Mouse (Mus musculus): Measurements from ENCODE around the gene St7. TPM values are rescaled to one million over a fixed set of nuclear protein-coding genes. Genes with fewer than 3 reads are reported as not detected.

Gene St7
- polyA plus RNA-seq, 1 experiment, result 14.7 TPM

DNA sequence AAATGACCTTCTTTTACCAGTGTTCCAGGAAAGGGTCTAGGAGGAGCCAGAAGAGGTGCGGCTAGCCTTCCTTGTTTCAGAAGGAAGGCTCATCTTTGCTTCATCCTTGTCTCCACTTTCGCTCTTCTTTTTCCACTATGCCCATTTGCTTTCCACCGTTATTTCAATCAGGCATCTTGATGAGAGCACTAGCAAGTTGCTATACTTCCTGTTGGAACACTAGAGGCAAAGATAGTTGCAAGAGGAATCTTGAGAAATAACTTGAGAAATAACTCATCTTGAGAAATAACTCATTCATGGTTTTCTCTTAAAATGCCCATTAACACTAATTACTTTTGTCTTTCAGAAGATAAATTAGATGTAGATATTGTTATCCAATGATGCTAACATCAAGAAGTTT, 202.8 kb downstream of the St7 start:
- no peak for DNase-seq (ENCODE audit: low read depth)

DNA sequence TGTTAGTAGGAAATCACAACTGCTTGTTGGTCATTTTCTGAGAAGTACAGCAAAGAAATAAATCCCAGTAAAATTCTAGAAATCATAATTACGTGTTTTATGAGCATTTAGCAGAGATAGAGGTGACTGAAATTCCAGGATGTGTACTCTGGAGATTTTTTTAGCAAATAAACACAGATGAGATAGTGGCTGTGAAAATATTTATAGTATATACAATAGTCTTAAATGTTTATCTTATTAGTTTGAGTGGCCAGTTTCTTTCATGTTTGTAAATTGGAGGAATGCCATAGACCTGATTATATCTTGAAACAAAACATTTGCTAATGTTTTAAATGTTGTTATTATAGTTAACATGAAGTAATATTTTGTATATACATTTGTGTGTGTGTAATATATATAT, 205.8 kb downstream of the St7 start:
- DNase-seq (ENCODE audit: low read depth), result no peak

DNA sequence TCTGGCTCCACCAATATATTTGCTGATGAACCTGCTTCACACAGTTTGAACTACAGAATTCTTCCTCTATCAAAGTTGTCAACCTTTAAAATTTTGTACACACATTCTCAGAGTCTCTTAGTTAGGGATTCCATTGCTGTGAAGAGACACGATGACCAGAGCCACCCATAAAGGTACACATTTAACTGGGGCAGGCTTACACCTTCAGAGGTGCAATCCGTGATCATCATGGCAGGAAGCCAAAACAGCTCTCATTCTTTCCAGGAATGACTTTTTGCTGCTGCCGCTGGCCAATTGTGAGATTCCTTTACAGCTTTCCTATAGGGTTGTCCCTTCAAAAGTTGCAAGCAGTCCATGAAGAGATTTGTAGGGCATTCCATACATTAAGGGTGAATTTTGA, 210.6 kb downstream of the St7 start:
- DNase-seq (ENCODE audit: low read depth), result no peak

DNA sequence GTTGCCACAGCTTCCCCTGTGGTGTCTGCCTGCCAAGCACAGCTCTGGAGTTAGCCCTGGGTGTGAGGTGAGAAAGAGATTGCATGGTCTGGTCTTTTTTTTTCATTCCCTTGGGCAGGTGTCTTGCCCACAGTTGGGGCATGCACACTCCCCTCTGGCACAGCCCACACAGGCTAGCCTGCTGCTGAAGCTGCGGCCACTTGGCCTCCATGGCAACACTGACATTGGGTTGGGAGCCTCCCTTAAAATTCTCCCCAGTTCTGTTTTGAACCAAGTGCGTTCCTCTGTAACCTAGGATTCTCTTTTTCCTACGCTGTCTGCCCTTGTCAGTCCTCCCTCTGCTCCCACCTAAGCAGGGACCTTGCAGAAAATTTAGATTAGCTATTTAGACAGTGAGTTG, 213.0 kb downstream of the St7 start:
- no peak for DNase-seq (ENCODE audit: low read depth)

DNA sequence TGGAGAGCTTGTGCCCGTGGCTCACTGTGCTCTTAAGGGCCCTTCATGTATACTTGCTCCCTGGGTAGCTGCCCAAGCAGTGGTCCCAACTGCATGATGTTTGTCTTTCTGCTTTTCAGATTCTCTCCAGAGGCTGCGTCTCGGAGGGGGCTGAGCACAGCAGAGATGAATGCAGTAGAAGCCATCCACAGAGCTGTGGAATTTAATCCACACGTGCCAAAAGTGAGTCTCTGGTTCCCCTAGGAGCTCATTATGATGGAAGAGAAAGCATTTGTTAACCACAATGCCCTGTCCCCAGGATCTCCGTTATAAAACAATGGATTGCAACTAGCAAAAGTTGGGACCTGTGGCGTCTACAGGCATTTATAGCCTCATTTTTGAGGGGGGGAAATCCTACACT, 213.6 kb downstream of the St7 start:
- no peak for DNase-seq (ENCODE audit: low read depth)

DNA sequence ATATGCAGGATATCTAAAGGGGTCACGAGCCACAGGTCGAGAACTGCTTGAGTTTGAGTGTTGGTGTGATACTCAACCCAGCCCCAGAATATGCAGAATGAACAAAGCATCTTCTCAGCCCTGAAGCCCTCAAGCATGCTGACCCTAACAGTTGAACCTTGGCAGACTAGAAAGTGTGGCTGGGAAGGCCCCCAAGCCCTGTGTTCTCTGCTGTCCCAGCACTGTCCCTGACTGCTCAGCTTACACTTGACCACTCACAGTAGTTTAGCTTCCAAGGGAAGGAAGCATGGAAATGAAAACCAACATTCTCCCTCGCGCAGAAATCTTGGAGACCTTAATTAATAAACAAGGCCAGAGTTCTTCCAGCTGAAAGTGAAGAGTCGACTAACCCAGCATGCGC, 219.6 kb downstream of the St7 start:
- no peak for DNase-seq (ENCODE audit: low read depth)

DNA sequence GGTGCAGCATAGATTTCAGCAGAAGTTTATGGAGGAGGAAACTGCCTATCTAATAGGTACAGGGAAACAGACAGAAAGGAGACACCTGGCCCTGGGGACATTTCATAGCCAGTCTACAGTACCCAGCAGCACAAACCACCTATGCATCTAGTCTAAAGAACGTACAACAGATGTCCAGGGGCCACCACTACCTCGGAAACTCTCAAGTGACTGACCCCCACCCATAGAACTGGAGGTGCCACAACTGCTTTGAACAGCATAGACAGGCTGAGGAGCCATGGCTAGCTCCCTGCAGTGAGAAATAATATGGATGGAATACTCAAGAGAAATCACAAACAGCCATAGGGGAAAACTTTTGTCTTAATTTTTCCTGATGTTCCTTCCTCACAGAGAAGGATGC, 220.1 kb downstream of the St7 start:
- no peak for DNase-seq (ENCODE audit: low read depth)

DNA sequence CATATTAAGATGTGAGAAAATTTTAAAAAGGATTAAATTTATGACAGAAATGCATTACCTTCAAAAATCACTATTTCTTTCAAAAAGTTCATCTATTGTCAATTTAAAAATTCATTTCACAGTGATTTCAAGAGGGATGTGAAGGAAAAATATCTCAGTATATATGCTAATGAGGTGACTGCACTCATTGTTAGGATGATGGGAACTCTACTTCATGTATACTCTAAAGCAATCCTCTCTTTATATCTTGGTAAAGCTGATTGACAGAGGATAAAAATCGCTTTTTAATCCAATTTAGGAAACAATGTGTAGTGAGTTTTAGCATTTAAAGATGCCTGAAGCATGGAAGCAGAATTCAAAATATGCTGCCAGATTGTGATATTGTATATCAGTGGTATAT, 220.6 kb downstream of the St7 start:
- DNase-seq (ENCODE audit: low read depth), result no peak

DNA sequence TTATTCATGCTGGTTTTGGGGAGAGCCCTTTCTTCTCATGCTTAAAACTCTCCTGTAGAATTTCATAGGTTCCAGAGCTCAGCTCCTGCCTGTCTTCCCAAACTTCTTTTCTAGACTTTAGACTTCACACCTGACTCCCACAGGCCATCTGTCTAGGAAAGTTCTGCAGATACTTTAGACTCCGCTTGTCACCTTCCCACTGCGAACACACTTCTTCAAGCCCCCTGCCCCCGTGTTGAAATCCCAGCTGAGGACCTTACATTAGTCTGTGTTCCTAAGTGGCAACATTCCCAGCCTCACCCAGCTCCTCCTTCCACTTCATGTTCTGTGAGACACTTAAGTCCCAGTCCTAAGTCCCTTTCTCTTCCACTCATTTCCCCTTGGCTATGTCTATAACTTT, 221.6 kb downstream of the St7 start:
- no peak for DNase-seq (ENCODE audit: low read depth)

DNA sequence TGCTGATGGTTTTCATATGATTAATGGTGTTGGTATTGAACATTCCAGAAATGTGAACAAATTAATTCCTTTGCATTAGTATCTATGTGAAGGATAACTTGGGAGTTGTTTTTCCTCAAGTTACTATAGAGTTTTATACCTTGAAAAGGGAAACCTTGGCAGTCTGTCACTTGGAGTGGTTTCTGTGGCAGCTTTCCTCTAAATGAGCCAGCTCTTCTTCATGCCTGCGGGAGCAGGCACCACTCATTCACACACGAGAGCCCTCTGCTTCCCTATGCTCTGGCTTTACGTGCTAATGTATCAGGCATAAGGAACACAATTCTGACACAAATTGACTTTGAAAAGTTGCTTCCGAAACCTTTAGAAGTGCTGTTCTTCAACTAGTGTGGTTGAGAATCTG, 224.5 kb downstream of the St7 start:
- no peak for DNase-seq (ENCODE audit: low read depth)

DNA sequence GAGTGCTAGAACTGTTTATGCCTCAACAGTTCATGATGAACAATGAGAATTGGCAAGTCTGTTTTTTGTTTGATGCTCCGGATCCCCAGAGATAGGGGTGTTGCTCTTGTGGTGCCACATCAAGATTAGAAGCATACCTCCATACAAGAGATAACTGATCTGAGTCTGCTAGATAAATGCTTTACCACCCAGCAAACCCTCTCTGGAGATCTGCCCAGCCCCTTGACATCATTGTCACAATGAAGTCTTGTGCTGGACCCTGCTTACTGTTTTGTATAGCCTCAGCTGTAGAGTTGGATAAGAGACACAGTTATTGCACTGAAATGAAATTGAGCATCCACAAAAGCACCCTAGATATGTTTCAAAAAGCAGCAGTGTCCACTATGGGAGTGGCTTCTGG, 229.4 kb downstream of the St7 start:
- DNase-seq (ENCODE audit: low read depth), result no peak

DNA sequence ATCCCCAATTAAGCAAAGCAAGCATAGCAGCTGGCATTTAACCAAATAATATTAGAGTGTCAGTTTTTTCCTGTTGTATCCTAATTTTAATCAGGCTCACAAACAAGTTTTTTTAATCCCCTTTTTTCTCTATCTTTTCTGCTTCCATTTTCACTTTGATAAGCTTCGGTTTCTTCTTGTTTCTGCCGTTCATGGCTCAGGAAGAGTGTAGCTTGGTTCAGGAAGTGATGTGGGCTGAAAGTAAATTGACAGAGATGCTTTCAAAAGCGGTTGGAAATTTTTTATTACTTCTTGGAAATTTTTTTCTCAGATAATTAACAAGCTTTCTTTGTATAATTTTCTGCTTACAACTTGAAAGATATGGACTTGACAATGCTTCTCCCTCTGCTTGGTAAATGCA, 230.2 kb downstream of the St7 start:
- DNase-seq (ENCODE audit: low read depth), result no peak

DNA sequence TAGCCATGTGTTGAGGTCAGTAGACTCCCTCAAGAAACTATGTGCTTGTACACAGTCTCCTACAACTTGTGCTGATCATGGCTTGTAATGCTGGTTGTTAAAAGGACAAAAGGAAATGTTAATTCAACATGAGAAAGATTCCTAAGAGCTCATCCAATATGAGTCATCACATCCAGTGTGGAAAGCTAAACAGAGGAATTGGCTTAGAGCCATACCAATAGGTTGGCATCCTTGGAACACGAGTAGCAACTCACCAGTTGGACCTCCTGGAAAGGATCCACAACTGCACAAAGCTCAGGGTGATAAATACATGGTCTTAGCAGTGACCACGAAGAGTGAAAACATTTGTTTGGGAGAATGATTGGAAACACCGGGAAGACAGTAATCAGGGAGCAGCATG, 230.6 kb downstream of the St7 start:
- no peak for DNase-seq (ENCODE audit: low read depth)

DNA sequence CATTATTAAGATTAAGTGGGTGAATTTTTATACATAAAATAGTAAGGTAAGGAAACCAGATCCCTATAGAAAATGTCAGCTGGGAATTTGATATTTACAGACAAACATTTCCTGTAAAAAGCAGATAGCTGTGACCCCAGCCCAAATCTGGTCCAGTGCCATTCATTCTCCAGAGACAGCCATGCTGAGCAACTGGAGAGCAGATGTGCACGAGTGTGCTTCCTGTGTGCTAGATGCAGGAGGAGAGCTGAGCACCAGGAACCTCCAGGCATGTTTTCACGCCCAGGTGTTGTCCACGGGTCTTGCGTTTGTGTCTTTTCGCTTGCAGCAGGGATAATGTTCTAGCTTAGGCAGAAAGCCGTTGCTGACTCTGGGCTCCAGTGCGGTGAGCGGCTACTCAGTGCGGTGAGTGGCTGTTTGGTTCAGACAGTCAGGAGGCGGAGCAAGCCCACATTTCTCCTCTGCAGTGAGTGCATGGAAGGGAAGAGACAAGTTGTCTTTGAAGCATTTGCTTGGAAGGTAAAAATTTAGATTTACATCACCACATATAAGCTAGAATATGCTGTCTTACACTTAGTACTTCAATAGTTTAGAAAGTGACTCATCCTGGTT, 231.3 kb downstream of the St7 start:
- no peak for DNase-seq (ENCODE audit: low read depth)

DNA sequence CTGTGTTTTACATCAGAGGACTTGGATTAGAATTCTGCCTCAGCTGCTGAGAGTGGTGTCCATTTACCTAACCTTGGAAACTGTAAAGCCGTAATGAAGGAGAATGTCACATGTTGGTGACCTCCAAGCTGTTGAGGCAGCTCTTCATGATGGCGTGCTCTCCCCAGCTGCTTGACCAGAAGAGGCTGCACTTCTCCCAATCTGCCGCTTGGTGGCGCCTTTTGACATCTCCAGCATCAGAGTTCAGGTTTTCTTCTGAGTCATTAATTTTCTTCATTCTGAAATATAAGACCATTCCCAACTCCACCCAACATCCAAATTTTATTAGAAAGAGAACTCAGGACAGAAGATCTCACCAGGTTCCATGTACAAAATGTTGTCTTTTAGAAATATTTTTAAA, 232.5 kb downstream of the St7 start:
- DNase-seq (ENCODE audit: low read depth), result no peak

DNA sequence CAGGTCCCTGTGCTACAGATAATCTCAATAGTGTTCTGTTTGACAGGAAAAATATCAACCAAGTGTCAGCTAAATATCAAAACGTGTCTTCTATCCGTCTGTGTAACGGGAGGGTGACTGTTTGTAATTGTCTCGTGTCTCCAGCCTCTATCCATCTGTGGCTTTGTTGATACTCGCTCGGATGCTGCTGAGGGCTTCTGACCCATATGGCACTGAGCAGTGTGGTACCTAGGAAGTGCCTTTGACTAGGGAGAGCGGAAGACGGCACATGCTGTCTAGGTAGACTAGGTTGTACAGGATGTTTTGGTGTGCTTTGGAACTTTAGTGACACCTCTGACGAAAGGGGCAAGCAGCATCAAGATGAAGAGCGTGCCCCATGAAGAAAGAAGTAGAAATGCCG, 235.0 kb downstream of the St7 start:
- DNase-seq (ENCODE audit: low read depth), result no peak

DNA sequence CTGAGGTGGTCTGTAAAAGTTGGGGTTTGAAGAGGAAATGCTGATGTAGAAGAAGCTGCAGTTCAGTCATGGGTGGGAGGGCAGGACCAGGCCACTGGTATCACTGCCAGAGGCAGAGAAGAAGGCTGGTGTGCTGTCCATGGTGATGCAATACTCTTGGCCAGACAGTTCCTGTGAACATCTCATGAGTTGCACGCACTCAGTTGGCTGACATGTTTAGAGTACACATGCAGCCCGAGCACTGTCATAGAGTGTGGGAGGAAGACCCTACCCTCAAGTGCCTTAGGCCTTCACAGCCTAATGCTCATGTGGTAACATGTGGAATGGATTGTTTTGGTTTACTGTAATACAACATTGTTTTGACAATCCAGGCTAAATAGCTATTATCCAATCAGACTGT, 238.5 kb downstream of the St7 start:
- no peak for DNase-seq (ENCODE audit: low read depth)

DNA sequence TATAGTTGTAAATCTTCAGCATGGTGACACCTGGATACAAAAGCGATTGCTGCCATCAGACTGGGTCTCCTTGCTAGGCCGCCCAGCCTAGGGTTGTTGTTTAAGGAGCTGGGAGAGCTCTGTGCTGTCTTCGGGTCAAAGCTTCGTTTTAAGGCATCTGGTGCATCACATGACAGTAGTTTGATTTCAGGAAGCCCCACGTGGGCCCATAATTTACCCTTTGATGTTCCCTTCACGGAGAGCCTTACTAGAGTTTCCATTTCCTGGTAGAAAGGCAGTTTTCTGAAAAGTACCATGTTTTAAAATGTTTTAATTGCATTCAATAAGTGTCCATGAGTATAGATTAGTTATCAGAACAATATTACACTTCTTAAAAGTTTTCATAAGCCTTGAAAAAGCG, 239.1 kb downstream of the St7 start:
- DNase-seq (ENCODE audit: low read depth), result no peak

DNA sequence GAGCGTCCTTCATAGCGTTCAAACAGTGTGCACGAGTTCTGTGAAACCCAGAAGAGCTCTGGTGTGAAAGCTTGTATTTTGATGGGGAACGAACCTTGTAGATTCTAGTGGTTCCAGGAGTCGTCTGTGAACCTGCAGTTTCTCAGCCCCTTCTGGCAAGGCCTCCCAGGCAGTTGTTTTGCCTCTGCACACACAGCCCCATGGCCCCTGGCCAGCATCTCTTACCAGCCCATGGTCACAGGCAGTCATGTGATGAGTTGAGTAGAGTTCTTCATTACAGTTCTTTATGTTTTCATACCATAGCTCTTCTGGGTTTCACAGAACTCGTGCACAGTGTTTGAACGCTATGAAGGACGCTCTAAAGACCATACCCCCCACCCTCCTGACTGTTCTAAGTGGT, 240.1 kb downstream of the St7 start:
- DNase-seq (ENCODE audit: low read depth), result no peak

DNA sequence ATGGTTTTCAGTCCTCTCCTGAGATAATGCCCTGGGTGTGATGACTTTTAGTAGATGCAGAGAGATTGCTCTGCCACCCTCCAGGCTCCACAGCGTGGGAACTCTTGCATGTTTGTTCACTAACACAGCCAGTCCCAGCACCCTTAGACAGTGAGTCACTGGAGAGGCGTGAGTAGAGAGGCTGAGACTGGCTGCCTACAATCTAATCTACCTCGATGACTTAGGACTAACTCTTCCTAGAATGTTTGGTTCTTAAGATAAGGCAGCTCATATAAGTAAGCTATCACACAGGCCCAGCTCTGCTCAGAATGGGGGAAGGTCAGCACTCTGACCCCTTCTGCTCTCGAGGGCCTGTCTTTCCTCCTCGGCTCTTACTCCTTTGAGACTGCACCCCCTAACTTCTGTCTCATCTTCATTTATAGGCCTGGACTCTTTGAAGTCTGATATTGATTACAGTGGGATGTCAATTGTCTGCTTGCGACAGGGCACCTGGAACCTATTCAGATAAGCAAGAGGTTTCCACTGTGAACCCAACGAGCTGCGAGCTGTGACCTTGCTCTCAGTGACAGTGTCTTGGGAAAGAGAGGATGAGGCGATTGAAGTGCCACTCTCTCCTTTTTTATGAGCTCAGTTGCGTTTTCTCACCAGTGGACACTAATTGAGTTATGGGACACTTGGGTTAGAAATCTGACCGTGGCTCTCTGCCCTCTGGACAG, 246.1 kb downstream of the St7 start:
- DNase-seq (ENCODE audit: low read depth), result no peak

DNA sequence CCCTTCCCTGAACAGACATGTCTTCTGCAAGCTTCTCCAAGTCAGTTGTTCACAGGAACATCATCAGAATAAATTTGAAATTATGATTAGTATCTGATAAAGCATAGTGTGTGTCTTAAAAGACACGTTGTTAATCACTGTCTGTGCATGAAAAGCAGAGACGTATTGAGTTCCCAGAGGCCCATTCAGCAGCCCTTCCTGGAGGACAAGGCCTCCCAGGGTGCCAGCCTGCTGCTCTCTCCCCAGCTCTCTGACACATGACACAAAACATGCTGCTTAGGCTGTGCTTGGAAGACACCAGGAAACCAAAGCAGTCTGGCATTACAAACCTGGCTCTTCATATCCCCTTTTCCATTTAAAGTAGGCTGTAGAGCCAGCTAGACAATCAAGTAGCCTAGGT, 249.2 kb downstream of the St7 start:
- DNase-seq (ENCODE audit: low read depth), result no peak

DNA sequence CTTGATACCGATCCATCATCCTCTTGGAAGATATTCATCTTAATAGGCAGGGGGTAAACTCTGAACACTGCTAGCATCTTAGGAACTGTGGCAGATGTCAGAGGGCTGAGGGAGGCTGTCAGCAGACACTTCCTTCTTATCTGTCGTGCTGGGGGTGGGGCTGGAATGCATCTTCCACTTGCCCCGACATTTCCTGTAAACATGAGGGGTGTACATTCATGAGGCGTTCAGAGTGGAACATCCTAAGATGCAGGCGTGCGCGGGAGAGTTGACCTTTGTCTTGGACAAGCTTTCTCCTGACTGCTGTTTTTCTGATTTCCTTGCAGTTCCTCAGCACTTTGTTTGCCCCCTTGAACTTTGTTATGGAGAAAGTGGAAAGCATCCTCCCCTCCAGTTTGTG, 249.6 kb downstream of the St7 start:
- no peak for DNase-seq (ENCODE audit: low read depth)

DNA sequence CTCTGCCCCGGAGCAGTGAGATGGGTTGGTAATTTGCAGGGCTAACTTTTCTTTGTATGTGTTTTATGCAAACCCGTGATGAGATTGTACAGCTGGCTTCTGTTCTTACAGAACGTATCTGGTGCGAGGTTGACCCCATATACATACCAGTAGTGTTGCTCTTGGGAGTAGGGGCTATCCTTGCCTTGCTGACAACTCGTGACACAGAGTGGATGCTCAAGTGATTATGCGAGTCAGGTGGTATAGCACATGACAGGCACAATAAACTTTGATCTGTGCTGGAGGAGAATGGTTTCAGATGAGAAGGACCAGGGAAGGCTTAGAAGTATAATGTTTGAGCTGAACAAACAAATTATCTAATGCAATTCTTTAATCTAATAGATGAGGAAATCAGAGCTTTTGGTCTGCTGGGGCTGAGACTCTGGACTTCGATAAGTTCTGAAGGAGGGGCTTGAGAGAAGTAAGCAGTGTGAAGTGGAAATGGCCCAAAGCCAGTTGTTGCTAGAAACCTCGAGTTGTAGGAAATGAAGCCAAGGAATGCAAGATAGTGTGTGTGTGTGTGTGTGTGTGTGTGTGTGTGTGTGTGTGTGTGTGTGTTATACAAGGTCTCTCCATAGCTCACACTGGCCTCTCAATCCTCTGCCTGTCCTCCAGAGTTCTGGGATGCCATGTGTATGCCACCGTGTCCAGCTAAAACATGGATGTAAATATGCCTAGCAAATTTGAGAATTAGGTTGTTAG, 251.3 kb downstream of the St7 start:
- DNase-seq (ENCODE audit: low read depth), result no peak

Measured in gonadal fat pad, adult 2 months (tissue).